Mouse (Mus musculus) hindbrain, embryonic 14.5 days (tissue): ENCODE data around the gene Cox7b. TPM values are rescaled to one million over a fixed set of nuclear protein-coding genes. Genes with fewer than 3 reads are reported as not detected.

Source experiments
- ATAC-seq: fragments of 200-750 bp; cut with Nextera tagmentation; 2 replicates; pipeline ENCODE4 v1.8.0; 2017; ENCODE audit warnings: moderate number of reproducible peaks, mild to moderate bottlenecking, moderate TSS enrichment, moderate library complexity; ENCODE audit not compliant: low FRiP score
- DNase-seq: peaks from one replicate; pipeline ENCODE4 v3.0.0-alpha.2; 2015; ENCODE audit warnings: low spot score
- H3K27ac ChIP-seq: fragments of 300-500 bp; sonication (generic); 2 replicates; pipeline ENCODE4 v1.5.1; 2014; ENCODE audit warnings: mild to moderate bottlenecking, moderate library complexity
- H3K27me3 ChIP-seq: fragments of 300-500 bp; sonication (generic); 2 replicates; pipeline ENCODE4 v1.6.1; 2014; ENCODE audit warnings: mild to moderate bottlenecking, low read length, mixed read lengths; ENCODE audit not compliant: control insufficient read depth, insufficient read depth
- H3K36me3 ChIP-seq: fragments of 300-500 bp; sonication (generic); replicated peaks from 2 replicates; pipeline ENCODE4 v1.6.1; 2014; ENCODE audit not compliant: control insufficient read depth, insufficient read depth
- H3K4me1 ChIP-seq: fragments of 300-500 bp; sonication (generic); replicated peaks from 2 replicates; pipeline ENCODE4 v1.6.1; 2014; ENCODE audit warnings: antibody characterized with exemption, low read length, mixed read lengths; ENCODE audit not compliant: control insufficient read depth, insufficient read depth
- H3K4me2 ChIP-seq: fragments of 300-500 bp; sonication (generic); replicated peaks from 2 replicates; pipeline ENCODE4 v1.6.1; 2014; ENCODE audit warnings: mild to moderate bottlenecking, moderate library complexity
- H3K4me3 ChIP-seq: fragments of 300-500 bp; sonication (generic); replicated peaks from 2 replicates; pipeline ENCODE4 v1.5.1; 2014; ENCODE audit warnings: mild to moderate bottlenecking, low read length
- H3K9ac ChIP-seq: fragments of 300-500 bp; sonication (generic); 2 replicates; pipeline ENCODE4 v1.6.1; 2014
- H3K9me3 ChIP-seq: fragments of 300-500 bp; sonication (generic); 2 replicates; pipeline ENCODE4 v1.6.1; 2016; ENCODE audit warnings: low read length; ENCODE audit not compliant: control insufficient read depth
- WGBS: fragments of 180-500 bp; shearing (Covaris S2); extraction: QIAGEN DNeasy Blood & Tissue Kit; methylation state at CpG from one replicate; pipeline ENCODE4 v1.1.7; 2014; 5-methylcytosine and 5-hydroxymethylcytosine counted together
- polyA plus RNA-seq: library from polyadenylated mRNA; unstranded; fragments of >200 nt; fragmentation: Nextera tagmentation; extraction: Ambion mirVana; gene quantifications from 2 replicates; pipeline ENCODE4 v1.2.1, GENCODE M21; 2014

The Cox7b gene
- polyA plus RNA-seq, 1 experiment from 2014 or later: 458 TPM

GRCm38 (mm10) chrX:106048191-106048590, 32.7 kb downstream of the Cox7b start:
- 83% methylated on average over 1 of the region's 1 CpGs for WGBS
- ATAC-seq (no peak), DNase-seq (no peak)
- H3K4me2 ChIP-seq: no peak overlapping the region
- H3K9ac ChIP-seq: no peak overlapping the region
- no peaks in the 10 kb centered on the region for H3K4me1 ChIP-seq
- no peak overlapping the region for H3K4me3 ChIP-seq
- no peaks in the 10 kb centered on the region for H3K36me3 ChIP-seq
- H3K27ac ChIP-seq: no peak overlapping the region
- H3K9me3 ChIP-seq: no peaks in the 10 kb centered on the region
- H3K27me3 ChIP-seq: no peaks in the 10 kb centered on the region

Other genes starting within 250 kb of the Cox7b start
- gene Atrx, start 86.3 kb upstream of the Cox7b start, polyA plus RNA-seq: 220 and 229 TPM in 2 replicates
- 22.8 and 23.3 TPM in 2 replicates for gene Magt1, start 3.8 kb upstream of the Cox7b start, polyA plus RNA-seq
- 16.7 and 17.4 TPM in 2 replicates for gene Atp7a, start 11.6 kb downstream of the Cox7b start, polyA plus RNA-seq
- gene Tlr13, start 127.5 kb downstream of the Cox7b start, polyA plus RNA-seq: 0.34 and 0.48 TPM in 2 replicates
- 278 and 290 TPM in 2 replicates for gene Pgk1, start 171.4 kb downstream of the Cox7b start, polyA plus RNA-seq
- 21.3 and 23.5 TPM in 2 replicates for gene Taf9b, start 205.5 kb downstream of the Cox7b start, polyA plus RNA-seq
- gene Fnd3c2, start 239.7 kb downstream of the Cox7b start, polyA plus RNA-seq: not detected in 2 replicates